Mouse (Mus musculus) kidney, postnatal 25 days (tissue): ENCODE measurements around the gene Pigc.

ENCODE experiments used
- DNase-seq, 2 experiments: peaks; one replicate each; pipeline ENCODE4 v3.0.0; 2021; ENCODE audit warnings: mixed read lengths in 2 of 2

Pigc gene

GRCm38 (mm10) chr1:162008631-162009067, 39.7 kb downstream of the Pigc start:
- no peak for DNase-seq

GRCm38 (mm10) chr1:162009086-162009485, 40.1 kb downstream of the Pigc start:
- no peak for DNase-seq

- DNase-seq: no peak
These were observed 42.7 kb downstream of the Pigc start for GRCm38 (mm10) chr1:162011523-162012245.

- no peak for DNase-seq
These were observed 44.6 kb downstream of the Pigc start for GRCm38 (mm10) chr1:162013561-162013960.

GRCm38 (mm10) chr1:162015247-162015862, 46.4 kb downstream of the Pigc start:
- DNase-seq: no peak

- no peak for DNase-seq
These were observed 48.0 kb downstream of the Pigc start for GRCm38 (mm10) chr1:162016982-162017381.

GRCm38 (mm10) chr1:162017975-162018600, 49.1 kb downstream of the Pigc start:
- DNase-seq: no peak

GRCm38 (mm10) chr1:162018601-162018977, 49.6 kb downstream of the Pigc start:
- no peak for DNase-seq

GRCm38 (mm10) chr1:162020303-162020731, 51.3 kb downstream of the Pigc start:
- no peak for DNase-seq

- no peak for DNase-seq
These were observed 51.8 kb downstream of the Pigc start for GRCm38 (mm10) chr1:162020766-162021165.
